Mouse (Mus musculus) intestine, embryonic 14.5 days (tissue): ENCODE results near the gene Jam2. TPM values are rescaled to one million over a fixed set of nuclear protein-coding genes. Genes with fewer than 3 reads are reported as not detected.
A peak's percentile ranks its signal among the peaks of the same experiment; 100 is the strongest.

Source experiments
- ATAC-seq: fragments of 200-750 bp; cut with Nextera tagmentation; replicated peaks from 2 replicates; pipeline ENCODE4 v1.8.0; 2017; ENCODE audit warnings: low read depth, moderate number of reproducible peaks, moderate TSS enrichment, moderate library complexity; ENCODE audit not compliant: low FRiP score, low TSS enrichment
- DNase-seq: peaks from one replicate; pipeline ENCODE4 v3.0.0-alpha.2; 2018; ENCODE audit warnings: low spot score
- H3K27ac ChIP-seq: fragments of 300-500 bp; sonication (generic); 2 replicates; pipeline ENCODE4 v1.5.1; 2014; ENCODE audit warnings: low read depth, mild to moderate bottlenecking, control low read depth
- H3K27me3 ChIP-seq: fragments of 300-500 bp; sonication (generic); replicated peaks from 2 replicates; pipeline ENCODE4 v1.6.1; 2014; ENCODE audit warnings: low read length, control low read depth; ENCODE audit not compliant: control insufficient read depth, insufficient read depth
- H3K36me3 ChIP-seq: fragments of 300-500 bp; sonication (generic); 2 replicates; pipeline ENCODE4 v1.6.1; 2014; ENCODE audit warnings: low read length, control low read depth; ENCODE audit not compliant: control insufficient read depth, insufficient read depth
- H3K4me1 ChIP-seq: fragments of 300-500 bp; sonication (generic); replicated peaks from 2 replicates; pipeline ENCODE4 v1.6.1; 2014; ENCODE audit warnings: low read length, control low read depth, mixed read lengths; ENCODE audit not compliant: control insufficient read depth, insufficient read depth
- H3K4me2 ChIP-seq: fragments of 300-500 bp; sonication (generic); 2 replicates; pipeline ENCODE4 v1.6.1; 2014; ENCODE audit warnings: low read length
- H3K4me3 ChIP-seq: fragments of 300-500 bp; sonication (generic); 2 replicates; pipeline ENCODE4 v1.5.1; 2014; ENCODE audit warnings: low read depth, low read length, control low read depth, mixed read lengths
- H3K9ac ChIP-seq: fragments of 300-500 bp; sonication (generic); 2 replicates; pipeline ENCODE4 v1.6.1; 2014; ENCODE audit warnings: mild to moderate bottlenecking, low read length
- H3K9me3 ChIP-seq: fragments of 300-500 bp; sonication (generic); 2 replicates; pipeline ENCODE4 v1.6.1; 2016; ENCODE audit warnings: low read length, control low read depth; ENCODE audit not compliant: control insufficient read depth
- WGBS: fragments of 180-500 bp; shearing (Covaris S2); extraction: QIAGEN DNeasy Blood & Tissue Kit; methylation state at CpG from one replicate; pipeline ENCODE4 v1.1.7; 2014; 5-methylcytosine and 5-hydroxymethylcytosine counted together
- polyA plus RNA-seq: library from polyadenylated mRNA; unstranded; fragments of >200 nt; fragmentation: Nextera tagmentation; extraction: Ambion mirVana; gene quantifications from 2 replicates; pipeline ENCODE4 v1.2.1, GENCODE M21; 2014

Jam2 gene
- polyA plus RNA-seq, 1 experiment from 2014 or later: 5.5 TPM

DNA sequence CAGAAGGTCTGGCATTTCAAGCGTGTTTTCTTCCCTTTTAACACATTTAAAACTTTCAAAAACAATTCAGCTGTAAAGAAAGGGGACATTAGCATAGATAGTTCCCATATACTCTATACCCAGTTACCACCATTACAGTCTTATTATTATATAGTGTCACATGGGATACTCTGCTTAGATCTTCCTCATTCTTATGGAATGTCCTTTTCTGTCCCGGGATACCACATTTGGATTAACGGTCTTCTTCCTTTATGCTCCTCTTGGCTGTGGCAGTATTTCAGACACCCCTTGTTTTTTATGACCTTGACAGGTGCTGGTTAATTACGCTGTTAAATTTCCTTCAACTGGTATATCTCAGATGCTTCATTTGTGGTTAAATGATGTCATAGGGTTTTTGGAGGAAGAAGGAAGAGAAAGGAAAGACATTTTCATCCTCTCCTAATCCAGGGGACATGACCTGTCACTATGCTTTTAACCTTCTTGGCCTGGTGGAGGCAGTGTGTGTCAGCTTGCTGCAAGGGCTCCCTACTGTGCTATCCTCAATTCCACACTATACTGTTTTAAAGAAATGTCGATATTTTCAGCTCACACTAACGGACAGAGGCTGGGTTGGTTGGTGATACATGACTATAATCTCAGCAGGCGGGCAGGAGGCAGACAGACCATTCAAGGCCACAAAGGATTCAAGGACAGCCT is 2.3 kb downstream of the Jam2 start:
- H3K9ac ChIP-seq: no peak overlapping the region
- no peaks in the 10 kb centered on the region for H3K9me3 ChIP-seq
- 59% methylated on average over 7 of the region's 7 CpGs for WGBS

DNA sequence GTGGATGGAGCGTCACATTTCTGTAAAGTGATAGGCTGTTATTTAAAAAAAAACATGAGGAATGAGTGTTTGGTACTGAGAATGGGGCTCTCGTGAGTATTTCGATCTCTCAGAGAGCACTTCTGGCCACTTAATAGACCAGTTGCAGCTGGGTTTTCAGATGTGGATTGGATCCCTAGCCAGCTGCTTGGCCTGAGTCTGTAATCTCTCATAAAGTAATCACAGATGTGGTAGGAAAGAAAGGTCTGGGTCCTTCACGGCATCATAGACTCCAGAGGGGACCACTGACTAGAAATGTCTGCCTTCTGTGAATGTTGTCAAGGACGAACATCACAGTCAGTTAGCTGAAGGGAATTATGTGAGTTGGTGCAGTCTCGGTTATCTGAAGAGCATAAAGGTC is 4.5 kb downstream of the Jam2 start:
- Histone ChIP-seq H3K4me2 (no peak overlapping the region), H3K27me3 (peaks cover 7% of the 10 kb centered on the region), H3K9ac (no peak overlapping the region), H3K9me3 (no peaks in the 10 kb centered on the region), H3K36me3 (no peaks in the 10 kb centered on the region), H3K4me1 (0 out of 2 replicates have a peak, but pooled peaks cover 3% of the 10 kb centered on the region), H3K27ac (no peak overlapping the region), H3K4me3 (no peak overlapping the region)
- ATAC-seq: no peak
- no peak for DNase-seq
- 80% methylated on average over 6 of the region's 6 CpGs for WGBS

More for the DNA sequence above, 2.3 kb downstream of the Jam2 start:
- ATAC-seq (no peak), DNase-seq (no peak)
- H3K27ac ChIP-seq: no peak overlapping the region
- H3K4me2 ChIP-seq: no peak overlapping the region
- H3K36me3 ChIP-seq: no peaks in the 10 kb centered on the region
- H3K27me3 ChIP-seq: peaks cover 19% of the 10 kb centered on the region
- 0 out of 2 replicates have a peak, but pooled peaks cover 6% of the 10 kb centered on the region for H3K4me1 ChIP-seq
- no peak overlapping the region for H3K4me3 ChIP-seq

DNA sequence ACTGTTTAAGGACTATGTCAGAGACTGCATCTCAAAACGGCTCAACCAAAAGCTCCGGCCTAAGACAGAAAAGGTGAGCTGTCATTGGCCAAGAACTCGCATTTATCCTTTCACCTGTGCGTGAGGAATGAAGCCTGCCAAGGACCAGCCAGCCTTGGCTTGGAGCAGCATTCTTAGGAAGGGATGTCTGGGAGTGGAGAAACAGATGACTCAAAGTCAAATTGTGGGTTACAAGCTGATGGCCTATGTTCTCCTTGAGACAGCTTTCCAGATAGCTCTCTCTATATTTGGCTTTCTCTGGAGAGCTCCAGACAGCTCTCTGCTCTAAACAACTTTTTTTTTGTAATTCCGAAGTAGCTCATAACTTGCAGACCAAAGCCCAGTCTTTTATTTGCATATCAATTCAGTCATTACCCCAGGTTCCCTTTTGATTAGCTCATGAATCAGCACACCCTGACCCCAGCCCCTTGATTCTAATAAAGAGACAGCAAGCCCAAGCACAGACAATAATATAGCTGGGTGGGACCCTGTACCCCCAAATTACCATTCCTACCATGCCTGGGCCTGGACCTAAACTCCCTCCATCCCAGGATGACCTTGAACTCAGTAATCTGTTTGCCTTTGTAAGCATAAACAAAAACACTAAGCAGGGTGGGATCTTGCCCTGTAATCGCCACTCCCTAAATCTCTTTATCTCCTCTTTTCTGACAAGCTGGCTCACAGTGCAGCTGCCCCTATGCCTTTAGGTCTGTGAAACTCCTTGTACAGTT is 5.1 kb downstream of the Jam2 start:
- no peak overlapping the region for H3K27ac ChIP-seq
- H3K9ac ChIP-seq: no peak overlapping the region
- no peaks in the 10 kb centered on the region for H3K9me3 ChIP-seq
- no peaks in the 10 kb centered on the region for H3K4me1 ChIP-seq
- no peaks in the 10 kb centered on the region for H3K36me3 ChIP-seq
- no peak overlapping the region for H3K4me3 ChIP-seq
- WGBS: 80% methylated on average over 6 of the region's 6 CpGs
- ATAC-seq: no peak
- DNase-seq: no peak
- H3K27me3 ChIP-seq: peaks cover 7% of the 10 kb centered on the region
- H3K4me2 ChIP-seq: no peak overlapping the region

DNA sequence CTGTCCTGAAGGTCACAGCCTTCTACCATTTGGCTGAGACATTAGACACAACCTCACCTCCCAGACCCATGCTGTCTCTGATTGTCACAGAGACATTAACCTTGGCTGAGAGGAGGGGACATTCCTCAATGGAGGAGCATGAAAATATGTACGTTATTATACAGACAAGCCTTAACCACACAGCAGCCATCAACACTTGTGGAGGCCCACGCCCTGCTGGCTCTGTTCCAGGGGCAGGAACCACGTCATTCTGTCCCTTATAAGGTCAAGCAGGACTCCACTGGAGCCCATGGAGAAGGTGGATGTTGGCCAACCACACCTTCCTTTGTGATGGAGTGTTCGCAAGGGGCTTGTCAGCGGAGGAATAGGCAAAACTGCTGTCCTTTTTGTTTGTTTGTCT is 5.8 kb downstream of the Jam2 start:
- 79% methylated on average over 5 of the region's 5 CpGs for WGBS
- no peaks in the 10 kb centered on the region for H3K4me1 ChIP-seq
- H3K9ac ChIP-seq: no peak overlapping the region

DNA sequence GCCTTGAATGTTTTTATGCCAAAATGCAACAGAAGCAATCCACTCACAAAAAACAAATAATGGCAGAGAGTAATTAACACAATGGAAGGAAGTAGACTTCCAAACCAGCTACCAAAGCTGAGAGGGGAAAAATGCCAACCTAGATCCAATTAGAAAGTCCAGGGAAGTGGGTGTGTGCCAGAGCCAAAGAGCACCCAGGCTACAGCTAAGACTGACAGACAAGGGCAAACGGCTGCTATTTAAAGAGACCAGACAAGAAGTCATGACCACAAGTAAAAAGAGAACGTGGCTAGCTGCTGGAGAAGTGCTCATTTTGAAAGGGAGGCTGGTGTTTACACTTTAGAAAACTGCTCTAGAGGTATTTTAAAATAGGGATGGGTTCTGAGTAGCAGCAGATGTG is 9.4 kb downstream of the Jam2 start:
- DNase-seq: no peak
- 32% methylated on average over 2 of the region's 2 CpGs for WGBS
- no peak overlapping the region for H3K27ac ChIP-seq

More for the DNA sequence above, 5.8 kb downstream of the Jam2 start:
- Histone ChIP-seq H3K36me3 (no peaks in the 10 kb centered on the region), H3K27ac (no peak overlapping the region), H3K4me2 (no peak overlapping the region), H3K4me3 (no peak overlapping the region), H3K27me3 (peaks cover 7% of the 10 kb centered on the region), H3K9me3 (no peaks in the 10 kb centered on the region)
- ATAC-seq: no peak
- no peak for DNase-seq

DNA sequence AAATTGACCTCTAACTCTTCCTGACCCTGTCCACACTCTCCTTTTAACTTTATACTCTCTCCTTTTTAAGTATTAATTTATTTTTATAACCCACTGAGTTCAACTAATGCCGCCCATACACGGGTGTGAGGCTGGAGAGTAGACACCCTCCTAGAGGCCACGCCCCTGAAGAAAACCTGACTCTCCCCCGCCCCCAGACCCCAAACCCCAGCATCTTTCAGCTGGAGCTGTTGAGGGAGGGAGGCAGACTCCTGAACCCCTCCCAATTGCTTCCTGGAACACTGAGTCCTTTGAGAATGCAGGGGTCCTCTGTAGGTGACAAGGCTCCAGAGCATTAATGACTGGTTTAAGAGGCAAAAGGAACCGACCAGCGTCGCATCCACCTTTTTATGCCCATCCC is 11.0 kb downstream of the Jam2 start:
- no peak overlapping the region for H3K4me3 ChIP-seq
- H3K9ac ChIP-seq: no peak overlapping the region
- 30% methylated on average over 7 of the region's 7 CpGs for WGBS
- ATAC-seq (no peak), DNase-seq (no peak)
- H3K4me1 ChIP-seq: no peaks in the 10 kb centered on the region
- no peaks in the 10 kb centered on the region for H3K36me3 ChIP-seq
- no peaks in the 10 kb centered on the region for H3K9me3 ChIP-seq
- H3K4me2 ChIP-seq: no peak overlapping the region
- no peaks in the 10 kb centered on the region for H3K27me3 ChIP-seq
- no peak overlapping the region for H3K27ac ChIP-seq

More for the DNA sequence above, 9.4 kb downstream of the Jam2 start:
- H3K9me3 ChIP-seq: no peaks in the 10 kb centered on the region
- no peaks in the 10 kb centered on the region for H3K4me1 ChIP-seq
- no peak overlapping the region for H3K9ac ChIP-seq
- H3K27me3 ChIP-seq: no peaks in the 10 kb centered on the region
- no peak for ATAC-seq
- no peak overlapping the region for H3K4me2 ChIP-seq
- no peak overlapping the region for H3K4me3 ChIP-seq
- H3K36me3 ChIP-seq: no peaks in the 10 kb centered on the region

DNA sequence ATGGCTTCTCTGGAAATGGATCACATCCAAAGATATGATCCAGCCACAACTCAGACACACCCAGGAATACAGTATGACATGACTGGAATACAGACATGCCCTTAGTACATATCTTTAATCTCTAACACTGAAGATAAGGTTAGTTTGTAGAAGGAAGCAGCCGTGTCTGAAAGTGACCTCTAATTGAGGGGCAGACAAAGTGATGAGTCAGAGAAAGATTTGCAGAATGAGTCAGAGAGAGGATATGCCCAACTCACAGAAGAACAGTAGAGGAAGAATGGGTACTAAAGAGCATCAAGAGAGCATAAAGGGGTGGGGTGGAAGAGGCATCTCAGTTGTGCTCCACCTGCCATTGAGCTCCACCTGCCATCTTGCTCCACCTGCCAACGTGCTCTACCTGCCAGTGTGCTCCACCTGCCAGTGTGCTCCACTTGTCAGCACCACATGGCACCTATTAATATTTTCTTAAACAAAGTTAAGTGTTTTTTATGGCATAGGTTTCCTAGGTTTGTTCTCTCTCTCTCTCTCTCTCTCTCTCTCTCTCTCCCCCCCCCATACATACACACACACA is 16.8 kb downstream of the Jam2 start:
- 68% methylated on average over 2 of the region's 2 CpGs for WGBS
- Histone ChIP-seq H3K4me1 (no peaks in the 10 kb centered on the region), H3K4me2 (no peak overlapping the region), H3K27ac (no peak overlapping the region), H3K4me3 (no peak overlapping the region), H3K9me3 (peaks cover 4% of the 10 kb centered on the region; the same call in 1 of the 2 replicates), H3K36me3 (no peaks in the 10 kb centered on the region), H3K9ac (no peak overlapping the region), H3K27me3 (no peaks in the 10 kb centered on the region)
- ATAC-seq (no peak), DNase-seq (no peak)

DNA sequence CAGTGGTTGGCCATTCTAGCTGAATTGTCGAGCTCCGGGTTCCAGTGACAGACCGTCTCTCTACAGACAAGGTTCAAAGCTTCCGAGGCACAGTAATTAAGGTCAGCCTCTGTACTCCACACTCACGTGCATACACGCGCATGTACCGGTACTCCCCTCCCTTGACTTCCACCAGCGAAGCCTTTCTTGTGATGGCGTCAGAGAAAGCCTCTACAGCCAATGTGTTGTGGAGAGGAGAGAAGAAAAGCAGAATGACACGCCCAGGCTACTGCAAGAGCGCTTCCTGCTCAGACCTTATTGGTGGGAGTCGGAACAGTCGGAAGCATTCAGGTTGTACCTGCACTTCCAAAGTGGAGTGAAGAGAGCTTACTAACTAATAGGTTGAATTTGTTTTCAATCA is 19.5 kb downstream of the Jam2 start:
- 85% methylated on average over 14 of the region's 14 CpGs for WGBS
- ATAC-seq: no peak

More for the DNA sequence above, 19.5 kb downstream of the Jam2 start:
- no peak overlapping the region for H3K4me3 ChIP-seq
- peaks cover 4% of the 10 kb centered on the region; the same call in 1 of the 2 replicates for H3K9me3 ChIP-seq
- H3K4me1 ChIP-seq: no peaks in the 10 kb centered on the region
- no peak overlapping the region for H3K9ac ChIP-seq
- H3K4me2 ChIP-seq: no peak overlapping the region
- no peaks in the 10 kb centered on the region for H3K36me3 ChIP-seq
- H3K27me3 ChIP-seq: no peaks in the 10 kb centered on the region
- DNase-seq: peak; percentile 27
- no peak overlapping the region for H3K27ac ChIP-seq
